Mouse (Mus musculus) ovary, adult 18-20 months (tissue): Measurements from ENCODE around the gene Pnkp.

Experiments
- DNase-seq: peaks from one replicate; pipeline ENCODE4 v3.0.0; 2022; ENCODE audit warnings: low spot score, mixed read lengths

Pnkp gene

DNA sequence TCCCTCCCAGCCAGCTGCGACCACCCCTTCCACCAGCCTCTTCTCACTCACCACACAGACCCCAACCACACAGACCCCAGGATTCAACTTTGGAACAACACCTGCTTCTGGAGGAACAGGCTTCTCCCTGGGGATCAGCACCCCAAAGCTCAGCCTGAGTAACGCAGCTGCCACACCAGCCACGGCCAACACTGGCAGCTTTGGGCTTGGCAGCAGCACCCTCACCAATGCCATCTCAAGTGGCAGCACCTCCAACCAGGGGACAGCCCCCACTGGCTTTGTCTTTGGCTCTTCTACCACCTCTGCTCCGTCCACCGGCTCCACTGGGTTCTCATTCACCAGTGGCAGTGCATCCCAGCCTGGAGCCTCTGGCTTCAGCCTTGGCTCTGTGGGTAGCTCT lies 28.2 kb upstream of the Pnkp start:
- no peak for DNase-seq

DNA sequence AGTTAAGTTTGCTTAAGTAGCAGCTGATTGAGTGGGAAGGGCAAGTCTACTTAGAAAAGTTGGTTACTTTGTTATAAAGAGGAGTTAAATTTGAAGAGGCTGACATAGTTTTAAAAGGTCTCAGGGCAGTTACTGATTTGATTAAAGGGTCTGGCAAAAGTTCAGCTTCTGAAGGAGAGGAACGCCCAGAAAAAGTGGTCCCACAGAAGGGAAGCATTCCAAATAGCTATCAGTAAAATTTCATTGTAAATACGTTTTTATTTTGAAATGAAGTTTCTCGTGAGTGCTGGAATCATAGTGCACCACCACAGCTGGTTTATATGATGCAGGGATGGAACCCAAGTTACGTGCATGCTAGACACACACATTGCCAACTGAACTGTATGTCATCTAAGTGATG lies 24.2 kb upstream of the Pnkp start:
- DNase-seq: no peak

GRCm38 (mm10) chr7:44835373-44836015 lies 21.4 kb upstream of the Pnkp start:
- no peak for DNase-seq

DNA sequence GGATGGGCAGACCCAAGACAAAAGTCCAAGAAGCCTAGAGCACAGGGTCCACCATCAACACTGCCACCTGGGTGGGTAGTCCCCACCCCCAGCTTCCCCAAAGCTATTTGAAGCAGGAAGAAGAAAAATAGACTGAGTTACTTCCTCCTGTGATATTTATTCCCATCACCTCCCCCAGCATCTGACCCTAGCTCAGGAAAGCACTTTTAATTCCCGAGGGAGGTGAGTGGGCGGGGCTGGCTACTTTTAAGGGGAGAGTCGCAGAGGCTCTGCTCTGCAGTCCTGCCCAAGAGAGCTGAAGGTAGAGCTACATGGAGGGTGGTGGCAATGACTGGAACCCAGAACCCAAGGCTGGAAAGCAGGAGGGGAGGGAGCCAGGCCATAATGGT lies 20.9 kb upstream of the Pnkp start:
- no peak for DNase-seq

- no peak for DNase-seq
Observed at GRCm38 (mm10) chr7:44836423-44837053, 20.4 kb upstream of the Pnkp start.

DNA sequence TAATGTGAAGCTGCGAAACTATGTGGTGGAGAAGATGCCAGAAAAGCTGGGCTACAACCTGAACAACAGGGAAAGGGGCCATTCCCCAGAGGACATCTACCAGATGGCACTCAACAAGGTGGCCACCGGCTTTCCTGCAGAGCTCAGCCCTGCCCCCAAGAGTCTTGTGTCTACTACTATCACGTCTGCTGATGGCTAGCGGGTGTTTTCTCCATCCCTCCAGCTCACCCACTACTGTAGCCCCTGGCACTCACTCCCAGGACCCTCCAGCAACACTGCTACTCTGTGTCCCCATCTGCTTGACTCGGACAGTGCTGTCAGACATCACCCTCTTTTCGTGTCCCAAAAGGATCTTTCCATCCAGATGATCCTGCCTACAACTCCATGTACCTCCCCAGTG lies 18.9 kb upstream of the Pnkp start:
- no peak for DNase-seq

DNA sequence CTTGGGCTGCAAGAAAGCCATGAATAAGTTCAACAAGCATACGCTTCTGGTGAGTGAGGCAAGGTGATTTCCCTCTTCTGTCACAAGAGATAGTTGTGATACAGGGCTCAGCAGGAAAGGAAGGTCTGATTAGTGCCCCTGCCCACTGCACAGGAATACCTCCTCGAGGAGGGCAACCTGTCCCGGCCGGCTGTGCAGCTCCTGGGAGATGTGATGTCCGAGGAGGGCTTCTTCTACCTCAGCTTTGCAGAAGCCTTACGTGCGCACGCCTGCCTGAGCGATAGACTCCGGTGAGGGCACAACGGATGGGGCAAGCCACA lies 17.8 kb upstream of the Pnkp start:
- no peak for DNase-seq

- no peak for DNase-seq
Observed at GRCm38 (mm10) chr7:44839491-44840191, 17.3 kb upstream of the Pnkp start.

GRCm38 (mm10) chr7:44840426-44840825 lies 16.5 kb upstream of the Pnkp start:
- DNase-seq: no peak

DNA sequence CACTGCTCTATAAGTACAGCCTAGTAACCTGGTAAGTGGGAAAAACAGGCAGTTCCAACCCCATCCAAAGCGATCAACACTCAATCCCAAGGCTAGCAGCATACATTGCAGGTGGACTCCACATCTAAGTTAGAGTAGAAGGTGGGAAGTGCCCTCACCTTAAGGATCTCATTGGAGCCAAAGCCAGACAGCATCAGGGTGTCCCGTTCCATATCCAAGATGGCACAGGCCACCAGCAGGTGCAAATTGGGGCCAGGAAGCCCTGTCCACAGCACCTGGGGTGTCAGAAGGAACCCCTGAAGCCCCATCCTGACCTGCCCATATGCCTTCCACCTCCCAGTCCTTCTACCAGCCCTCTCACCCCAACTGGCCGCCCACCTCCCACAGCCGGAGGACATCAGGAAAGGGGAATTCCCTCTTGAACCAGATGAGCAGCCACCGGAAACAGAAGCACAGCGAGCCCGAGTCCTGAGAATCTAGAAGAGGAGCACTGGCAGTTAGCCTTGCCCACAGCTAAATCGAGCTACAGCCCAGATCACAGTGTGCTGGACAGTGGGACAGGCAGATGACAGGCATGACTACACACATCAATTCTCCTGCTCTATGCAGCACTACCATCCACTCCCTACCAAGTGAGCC lies 15.0 kb upstream of the Pnkp start:
- no peak for DNase-seq

DNA sequence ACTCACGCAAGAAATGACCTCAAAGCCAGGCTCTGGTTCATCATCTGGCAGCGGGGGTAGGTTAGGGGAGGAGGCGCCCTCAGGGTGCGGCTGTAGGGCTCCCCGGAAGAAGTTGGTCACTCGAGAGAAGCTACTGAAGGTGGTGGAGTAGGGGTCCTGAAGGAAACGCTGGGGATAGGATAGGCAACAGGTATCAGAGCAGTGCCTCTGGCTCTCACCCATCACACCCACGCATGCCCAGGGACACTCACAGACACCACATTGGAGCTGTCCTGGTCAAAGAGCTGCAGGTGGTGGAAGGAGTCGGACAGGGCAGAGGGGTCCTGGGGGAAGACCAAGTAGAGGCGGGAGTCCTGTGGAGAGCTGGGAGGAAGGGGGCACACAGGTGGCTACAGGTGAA lies 11.9 kb upstream of the Pnkp start:
- no peak for DNase-seq

DNA sequence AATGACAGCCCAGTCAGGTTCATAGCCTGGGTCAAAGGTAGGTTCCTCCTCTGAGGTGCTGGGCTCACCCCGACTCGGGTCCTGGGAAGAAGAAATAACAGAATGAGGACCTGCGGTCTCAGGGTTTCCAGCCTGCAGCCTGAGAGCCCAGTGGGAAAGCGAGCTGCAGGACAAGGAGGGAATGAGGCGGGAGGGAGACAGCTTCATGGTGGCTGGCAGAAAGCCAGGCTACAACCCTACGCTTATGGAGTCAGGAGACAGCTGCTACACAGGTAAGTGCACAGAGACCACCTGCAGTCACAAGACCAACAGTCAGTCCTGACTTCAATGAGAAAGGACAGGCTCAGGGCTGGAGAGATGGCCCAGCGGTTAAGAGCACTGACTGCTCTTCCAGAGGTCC lies 10.1 kb upstream of the Pnkp start:
- no peak for DNase-seq

GRCm38 (mm10) chr7:44847772-44848171 lies 9.2 kb upstream of the Pnkp start:
- no peak for DNase-seq

DNA sequence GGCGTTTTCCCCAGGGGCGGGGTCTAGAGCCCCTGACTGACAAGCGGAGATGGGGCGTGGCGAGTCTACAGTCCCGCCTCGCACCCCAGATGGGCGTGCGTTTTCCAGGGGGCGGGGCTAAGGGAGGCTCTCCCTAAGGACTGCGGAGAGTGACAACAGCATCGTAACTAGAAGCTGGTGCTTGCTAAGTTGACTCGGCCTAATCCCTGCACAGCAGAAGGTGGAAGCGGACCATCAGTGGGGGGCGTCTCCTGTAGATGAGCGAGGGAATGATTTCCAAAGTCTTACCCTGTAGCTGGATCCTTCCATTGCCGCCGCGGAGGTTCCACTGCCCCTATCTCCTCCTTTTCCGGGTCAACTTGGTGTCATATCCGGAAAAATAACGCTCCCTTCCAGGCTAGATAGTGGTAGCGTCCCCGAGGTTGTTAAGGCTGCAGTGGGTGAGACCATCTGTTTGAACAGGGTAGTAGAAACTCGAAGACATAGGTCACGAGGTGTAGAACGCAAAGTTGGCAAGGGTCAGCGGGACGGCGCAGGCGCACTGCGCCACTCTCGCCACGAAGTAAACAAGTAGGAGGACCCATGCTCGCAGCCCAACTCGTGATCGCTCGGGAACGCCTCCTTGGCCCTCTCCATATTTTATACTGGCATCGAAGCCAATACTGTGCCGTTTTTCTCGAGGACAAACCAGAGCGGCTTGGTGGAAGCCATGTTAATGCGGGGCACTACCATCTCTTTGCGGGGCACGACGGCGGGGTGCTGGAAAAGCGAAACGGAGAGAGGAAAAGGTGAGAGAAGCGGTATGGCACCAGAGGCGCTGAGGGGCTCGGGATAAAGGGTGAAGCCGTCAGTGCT lies 8.2 kb upstream of the Pnkp start, which contains the start of the genes Akt1s1 and Tbc1d17:
TSS of gene Akt1s1 (plus strand) at position 431 of the 855 bp plus-strand sequence.
TSS of gene Tbc1d17 (minus strand) at position 519 of the 855 bp plus-strand sequence.
- peak; percentile 99 for DNase-seq

DNA sequence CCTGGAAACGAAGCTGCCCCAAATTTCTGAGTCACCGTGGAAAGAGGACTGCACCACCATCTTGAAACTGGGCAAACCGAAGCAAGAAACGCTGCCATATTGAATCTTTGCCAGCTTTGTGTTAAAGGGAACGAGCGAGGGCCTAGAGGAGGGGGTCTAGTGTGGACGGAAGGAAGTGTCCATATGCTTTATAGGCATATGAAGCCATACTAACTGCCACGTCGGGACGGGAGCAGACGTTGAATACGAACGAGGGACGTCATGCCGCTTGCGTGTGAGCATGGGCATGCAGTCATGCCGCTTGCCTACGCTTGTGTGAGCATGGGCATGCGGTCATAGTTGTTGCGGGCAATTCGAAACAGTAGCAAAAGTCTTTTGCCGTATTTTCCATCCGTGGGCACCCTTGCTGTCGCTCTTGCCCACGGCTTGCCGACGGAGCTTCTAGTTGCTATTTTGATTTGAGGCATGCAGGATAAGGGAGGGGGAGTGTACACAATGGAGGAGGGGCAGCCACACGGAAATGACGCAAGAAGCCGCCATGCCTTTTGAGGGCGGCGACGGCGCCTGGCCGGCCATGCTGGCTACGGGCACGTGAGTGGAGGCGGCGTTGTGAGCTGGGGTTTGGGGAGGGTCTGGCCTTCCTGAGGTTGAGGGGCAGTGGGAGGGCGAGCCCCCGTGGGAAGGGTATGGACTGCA lies 7.4 kb upstream of the Pnkp start:
- DNase-seq: peak; percentile 88

GRCm38 (mm10) chr7:44850146-44850545 lies 6.8 kb upstream of the Pnkp start:
- peak; percentile 71 for DNase-seq

GRCm38 (mm10) chr7:44850789-44851624 lies 5.9 kb upstream of the Pnkp start:
- no peak for DNase-seq

GRCm38 (mm10) chr7:44851625-44852234 lies 5.2 kb upstream of the Pnkp start:
- no peak for DNase-seq

DNA sequence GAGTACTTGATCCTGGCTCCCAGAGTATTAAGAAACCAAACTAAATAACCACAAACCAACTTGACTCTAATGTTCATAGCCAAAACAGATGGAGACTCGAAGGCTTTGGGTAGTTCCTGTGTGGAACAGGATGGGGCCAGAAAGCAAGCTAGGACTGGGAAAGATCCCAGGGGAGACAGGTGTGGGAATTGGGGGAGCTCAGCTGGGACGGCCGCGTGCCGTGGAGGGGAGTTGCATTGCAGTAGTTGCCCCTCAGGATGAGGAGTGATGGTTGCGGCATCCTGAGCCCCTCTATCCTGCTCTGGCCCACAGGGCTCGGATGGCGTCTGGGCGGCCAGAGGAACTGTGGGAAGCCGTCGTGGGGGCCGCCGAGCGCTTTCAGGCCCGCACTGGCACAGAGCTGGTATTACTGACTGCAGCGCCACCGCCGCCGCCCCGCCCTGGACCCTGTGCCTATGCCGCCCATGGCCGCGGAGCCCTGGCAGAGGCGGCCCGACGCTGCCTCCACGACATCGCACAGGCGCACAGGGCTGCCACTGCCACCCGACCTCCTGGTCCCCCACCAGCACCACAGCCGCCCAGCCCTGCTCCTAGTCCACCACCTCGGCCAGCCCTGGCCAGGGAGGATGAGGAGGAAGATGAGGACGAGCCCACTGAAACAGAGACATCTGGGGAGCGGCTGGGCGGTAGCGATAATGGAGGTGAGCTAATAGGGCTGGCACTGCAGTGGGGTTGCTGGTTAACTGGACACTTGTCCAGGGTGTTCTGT lies 4.5 kb upstream of the Pnkp start:
- DNase-seq: no peak
